ENCODE assay signal across 7 mouse cellular contexts in the genomic region with DNA sequence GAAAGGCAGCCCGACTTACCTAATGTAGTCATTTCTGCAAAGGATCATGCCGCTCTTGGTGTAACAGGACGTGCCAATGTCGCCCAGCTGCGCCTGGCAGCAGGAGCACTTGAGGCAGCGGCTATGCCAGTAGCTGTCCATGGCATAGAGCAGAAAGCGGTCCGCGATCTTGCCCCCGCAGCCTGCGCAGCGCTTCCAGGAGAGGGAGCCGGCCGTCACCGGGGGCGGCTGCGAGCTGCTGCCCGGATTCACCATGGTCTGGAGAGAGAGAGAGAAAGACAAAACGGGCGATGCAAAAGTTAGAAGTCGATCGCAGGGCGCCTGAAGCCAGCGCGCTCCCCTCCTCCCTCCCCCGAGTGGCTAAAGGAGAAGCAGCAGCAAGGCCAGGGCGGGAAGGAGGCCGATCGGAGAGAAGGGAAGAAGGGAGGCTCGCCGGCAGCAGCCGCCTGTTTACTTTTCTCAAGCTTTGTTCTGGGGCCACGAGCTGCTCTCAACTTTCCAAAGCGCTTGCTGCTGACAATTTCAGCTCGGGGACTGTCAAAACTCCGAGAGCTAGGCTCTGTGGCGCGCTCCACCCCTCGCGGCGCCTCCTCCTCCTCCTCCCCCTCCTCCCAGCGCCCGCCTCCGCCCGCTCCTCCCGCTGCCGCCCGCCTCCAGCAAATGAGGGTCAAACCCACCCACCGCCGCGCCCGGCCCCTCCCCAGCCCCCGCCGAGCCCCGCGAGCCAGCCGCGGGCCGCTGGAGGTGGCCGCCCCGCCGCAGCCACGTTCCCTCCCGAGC. TPM values are rescaled to one million over a fixed set of nuclear protein-coding genes. Genes with fewer than 3 reads are reported as not detected.
DNase-seq lines count a peak whose midpoint lies in the region; ATAC-seq lines count a peak whose summit lies in the region.

No protein-coding gene starts in this region.

- under 1% methylated on average over 59 of the region's 64 CpGs for WGBS in intestine, embryonic 15.5 days
- WGBS in limb, embryonic 15.5 days = 1% methylated on average over 55 of the region's 64 CpGs
- WGBS in midbrain, embryonic 16.5 days = 1% methylated on average over 47 of the region's 64 CpGs

- ATAC-seq in intestine, embryonic 15.5 days = peak; percentile 75
- peak; percentile 62 for ATAC-seq in limb, embryonic 15.5 days (ENCODE audit: insufficient number of reproducible peaks, low FRiP score, low TSS enrichment, low read depth)
- ATAC-seq in midbrain, embryonic 16.5 days = no peak

- H3K4me2 ChIP-seq in intestine, embryonic 15.5 days (replicated peaks) = peak overlapping the region; percentile 91
- peak overlapping the region; percentile 91 for H3K4me2 ChIP-seq in limb, embryonic 15.5 days
- H3K4me2 ChIP-seq in midbrain, embryonic 16.5 days (ENCODE audit: low read length) = peak overlapping the region; percentile 90

- peak overlapping the region; percentile 88 for H3K4me3 ChIP-seq in intestine, embryonic 15.5 days (replicated peaks)
- peak overlapping the region; percentile 79 for H3K4me3 ChIP-seq in limb, embryonic 15.5 days
- peak overlapping the region; percentile 88 for H3K4me3 ChIP-seq in midbrain, embryonic 16.5 days (ENCODE audit: low read depth, low read length)

- H3K4me1 ChIP-seq in intestine, embryonic 15.5 days (replicated peaks) = peaks cover 24% of the 10 kb centered on the region
- H3K4me1 ChIP-seq in limb, embryonic 15.5 days = peaks cover 48% of the 10 kb centered on the region
- peaks cover 45% of the 10 kb centered on the region for H3K4me1 ChIP-seq in midbrain, embryonic 16.5 days (ENCODE audit: control insufficient read depth, insufficient read depth, low read length)

- peak; percentile 83 for DNase-seq in adipocyte (ENCODE audit: low spot score)
- peak; percentile 42 to 54 for DNase-seq in cerebellum, postnatal 36 days
- peak; percentile 77 to 79 for DNase-seq in gastrocnemius, postnatal 36 days
- DNase-seq in spleen, postnatal 10 days (ENCODE audit: low spot score in 2 of 2) = peak; percentile 52 to 72

- peak overlapping the region; percentile 95 for H3K9ac ChIP-seq in intestine, embryonic 15.5 days
- H3K9ac ChIP-seq in limb, embryonic 15.5 days = peak overlapping the region; percentile 52
- H3K9ac ChIP-seq in midbrain, embryonic 16.5 days (ENCODE audit: low read depth, low read length) = peak overlapping the region; percentile 77

- intact Hi-C loops in gastrocnemius, postnatal 36 days (cut with DNase I) = loop anchor here (10.0 kb wide), 1 partner anchor 697 kb away; no protein-coding TSS in a partner anchor

- no peaks in the 10 kb centered on the region for H3K9me3 ChIP-seq in intestine, embryonic 15.5 days
- H3K9me3 ChIP-seq in limb, embryonic 15.5 days = no peaks in the 10 kb centered on the region
- no peaks in the 10 kb centered on the region for H3K9me3 ChIP-seq in midbrain, embryonic 16.5 days (replicated peaks; ENCODE audit: control insufficient read depth, low read length, poor library complexity, severe bottlenecking)

- H3K36me3 ChIP-seq in intestine, embryonic 15.5 days = no peaks in the 10 kb centered on the region
- peaks cover 3% of the 10 kb centered on the region; the same call in 1 of the 2 replicates for H3K36me3 ChIP-seq in limb, embryonic 15.5 days
- H3K36me3 ChIP-seq in midbrain, embryonic 16.5 days (ENCODE audit: control insufficient read depth, insufficient read depth, low read length) = no peaks in the 10 kb centered on the region

- peak overlapping the region; percentile 95 for H3K27ac ChIP-seq in intestine, embryonic 15.5 days
- H3K27ac ChIP-seq in limb, embryonic 15.5 days = peak overlapping the region; percentile 99
- peak overlapping the region; percentile 75 for H3K27ac ChIP-seq in midbrain, embryonic 16.5 days (ENCODE audit: low read length)

- H3K27me3 ChIP-seq in intestine, embryonic 15.5 days (replicated peaks) = no peaks in the 10 kb centered on the region
- no peaks in the 10 kb centered on the region for H3K27me3 ChIP-seq in limb, embryonic 15.5 days
- H3K27me3 ChIP-seq in midbrain, embryonic 16.5 days (ENCODE audit: control insufficient read depth, insufficient read depth, low read depth, low read length) = no peaks in the 10 kb centered on the region

RNA-seq across cellular contexts. Expression of a gene that starts 3.0 kb away (rescaled TPM):
- total RNA-seq in gastrocnemius, postnatal 36 days (2021) = 10 to 100 TPM; 17.5 to 18.5 TPM
- polyA plus RNA-seq in intestine, embryonic 15.5 days (2015; fragmentation: Nextera tagmentation; extraction: Ambion mirVana) = 53.6 and 60.8 TPM in 2 replicates
- 68.1 and 97.7 TPM in 2 replicates for polyA plus RNA-seq in limb, embryonic 15.5 days (2015; fragmentation: Nextera tagmentation; extraction: Ambion mirVana)
- polyA plus RNA-seq in midbrain, embryonic 16.5 days (2015; fragmentation: Nextera tagmentation; extraction: Ambion mirVana) = 72.0 and 86.3 TPM in 2 replicates
